Mouse (Mus musculus) embryonic facial prominence, embryonic 14.5 days (tissue): ENCODE results near the gene Zdhhc14. TPM values are rescaled to one million over a fixed set of nuclear protein-coding genes. Genes with fewer than 3 reads are reported as not detected.

ENCODE experiments used
- ATAC-seq: fragments of 200-750 bp; cut with Nextera tagmentation; 2 replicates; pipeline ENCODE4 v1.8.0; 2017; ENCODE audit warnings: low read depth, moderate number of reproducible peaks, moderate TSS enrichment
- DNase-seq: peaks from one replicate; pipeline ENCODE4 v3.0.0-alpha.2; 2015; ENCODE audit warnings: low spot score
- H3K27ac ChIP-seq: fragments of 300-500 bp; sonication (generic); replicated peaks from 2 replicates; pipeline ENCODE4 v1.5.1; 2014; ENCODE audit warnings: low read depth, mild to moderate bottlenecking, low read length, moderate library complexity
- H3K27me3 ChIP-seq: fragments of 300-500 bp; sonication (generic); replicated peaks from 2 replicates; pipeline ENCODE4 v1.6.1; 2014; ENCODE audit warnings: low read length; ENCODE audit not compliant: control insufficient read depth, insufficient read depth
- H3K36me3 ChIP-seq: fragments of 300-500 bp; sonication (generic); 2 replicates; pipeline ENCODE4 v1.6.1; 2014; ENCODE audit warnings: low read length, mixed read lengths; ENCODE audit not compliant: control insufficient read depth, insufficient read depth
- H3K4me1 ChIP-seq: fragments of 300-500 bp; sonication (generic); 2 replicates; pipeline ENCODE4 v1.6.1; 2014; ENCODE audit warnings: antibody characterized with exemption, low read length; ENCODE audit not compliant: control insufficient read depth, insufficient read depth
- H3K4me2 ChIP-seq: fragments of 300-500 bp; sonication (generic); 2 replicates; pipeline ENCODE4 v1.6.1; 2014; ENCODE audit warnings: low read depth, mild to moderate bottlenecking, low read length, moderate library complexity, mixed read lengths
- H3K4me3 ChIP-seq: fragments of 300-500 bp; sonication (generic); 2 replicates; pipeline ENCODE4 v1.5.1; 2014; ENCODE audit warnings: low read depth, mild to moderate bottlenecking, low read length
- H3K9ac ChIP-seq: fragments of 300-500 bp; sonication (generic); 2 replicates; pipeline ENCODE4 v1.6.1; 2014; ENCODE audit warnings: low read depth, mild to moderate bottlenecking, low read length, moderate library complexity, mixed read lengths
- H3K9me3 ChIP-seq: fragments of 300-500 bp; sonication (generic); 2 replicates; pipeline ENCODE4 v1.6.1; 2016; ENCODE audit warnings: low read length; ENCODE audit not compliant: control insufficient read depth
- WGBS: fragments of 180-500 bp; shearing (Covaris S2); extraction: QIAGEN DNeasy Blood & Tissue Kit; methylation state at CpG from one replicate; pipeline ENCODE4 v1.1.7; 2014; 5-methylcytosine and 5-hydroxymethylcytosine counted together
- polyA plus RNA-seq: library from polyadenylated mRNA; unstranded; fragments of >200 nt; fragmentation: Nextera tagmentation; extraction: Ambion mirVana; gene quantifications from 2 replicates; pipeline ENCODE4 v1.2.1, GENCODE M21; 2014

Gene Zdhhc14
- polyA plus RNA-seq, 1 experiment from 2014 or later = 4.6 TPM

DNA sequence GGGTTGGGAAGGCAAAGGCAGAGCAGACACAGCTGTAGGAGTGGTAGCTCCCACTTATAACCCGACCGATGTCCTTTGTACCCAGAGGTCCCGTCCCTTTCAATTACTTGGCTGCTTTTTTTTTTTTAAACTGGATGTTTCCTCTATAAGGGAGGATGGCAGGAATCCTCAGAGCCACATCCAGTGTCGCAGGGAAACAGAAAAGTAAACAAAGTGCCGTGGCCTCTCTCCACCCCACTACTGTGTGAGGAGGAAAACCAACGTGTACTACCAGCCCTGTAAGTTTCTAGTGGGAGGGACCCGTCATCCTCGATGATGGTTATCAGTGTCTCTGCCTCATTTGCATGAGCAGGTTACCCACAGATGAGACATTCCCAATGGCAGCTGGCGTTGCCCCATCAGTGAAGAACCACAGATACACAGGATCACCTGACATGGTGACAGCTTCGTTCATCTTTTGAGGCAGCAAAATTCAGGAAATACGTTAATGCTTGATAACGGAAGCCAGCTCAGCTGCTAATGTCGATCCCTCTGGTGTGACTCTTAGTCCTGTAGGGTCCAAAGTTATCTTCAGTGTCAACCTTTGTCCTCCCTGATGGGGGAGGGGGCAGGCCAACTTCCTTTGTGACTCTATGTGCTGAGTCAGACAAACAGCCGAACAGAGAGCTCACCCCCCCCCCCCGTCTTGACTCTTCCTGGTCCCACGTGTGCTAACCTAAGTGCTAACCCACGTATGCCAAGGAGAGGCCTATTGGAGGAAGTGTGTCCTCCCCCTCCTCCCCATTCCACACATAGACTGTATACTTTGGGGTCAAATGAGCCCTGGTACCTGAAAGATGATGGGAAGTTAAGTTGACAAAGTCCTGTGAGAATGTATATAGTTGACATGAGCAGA, 309.7 kb downstream of the Zdhhc14 start:
- no peak overlapping the region for H3K4me2 ChIP-seq
- no peak overlapping the region for H3K4me3 ChIP-seq
- no peaks in the 10 kb centered on the region for H3K27me3 ChIP-seq
- no peak overlapping the region for H3K27ac ChIP-seq
- H3K9ac ChIP-seq = no peak overlapping the region
- DNase-seq = no peak
- ATAC-seq = no peak
- H3K9me3 ChIP-seq = no peaks in the 10 kb centered on the region
- no peaks in the 10 kb centered on the region for H3K36me3 ChIP-seq
- WGBS = 73% methylated on average over 17 of the region's 17 CpGs
- H3K4me1 ChIP-seq = peaks cover 26% of the 10 kb centered on the region

DNA sequence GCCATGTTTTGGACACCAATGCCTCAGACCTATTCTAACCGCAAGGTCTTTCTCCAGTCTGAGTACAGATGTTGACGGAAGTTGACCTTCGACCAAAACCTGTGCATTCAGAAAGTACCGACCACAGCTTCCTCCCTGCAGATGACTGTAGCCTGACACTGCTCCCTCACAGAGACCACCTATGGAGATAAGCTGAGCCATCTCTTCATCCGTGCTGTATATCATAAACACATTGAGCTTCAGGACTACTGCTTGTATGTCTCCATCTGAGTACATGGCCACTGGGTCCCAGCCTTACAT, 310.2 kb downstream of the Zdhhc14 start:
- no peak for DNase-seq
- Histone ChIP-seq H3K4me1 (peaks cover 21% of the 10 kb centered on the region), H3K36me3 (no peaks in the 10 kb centered on the region), H3K27me3 (no peaks in the 10 kb centered on the region), H3K9me3 (no peaks in the 10 kb centered on the region), H3K9ac (no peak overlapping the region), H3K4me3 (no peak overlapping the region), H3K27ac (no peak overlapping the region), H3K4me2 (no peak overlapping the region)
- WGBS = 84% methylated on average over 5 of the region's 5 CpGs
- no peak for ATAC-seq

Other genes with a start within 250 kb of the Zdhhc14 start
- gene Ldhal6b, start 73.8 kb upstream of the Zdhhc14 start, polyA plus RNA-seq = 0.15 TPM in 1 of 2 replicates, not detected in the other
- 116 and 122 TPM in 2 replicates for gene Tmem242, start 52.3 kb upstream of the Zdhhc14 start, polyA plus RNA-seq